Comparison of ENCODE assay signal across 11 mouse cellular contexts in genomic region chr10:86256221-86256620, GRCm38 (mm10). TPM values are rescaled to one million over a fixed set of nuclear protein-coding genes. Genes with fewer than 3 reads are reported as not detected.
DNase-seq lines count a peak whose midpoint lies in the region; ATAC-seq and TF ChIP-seq lines count a peak whose summit lies in the region.
"Had no signal": no experiment of that assay in that cellular context is flagged by ENCODE, and none has a peak within 500 bp of the region (broad histone marks: within the 10 kb centered on the region; RNA-seq: fewer than 3 reads in every experiment).

No protein-coding gene starts in this region.

- no peak for TF ChIP-seq EP300 in stomach, postnatal 0 days (optimal IDR thresholded peaks at IDR 0.05)

- 51% methylated on average over 4 of the region's 4 CpGs for WGBS in hindbrain, embryonic 10.5 days
- WGBS in hindbrain, embryonic 13.5 days = 52% methylated on average over 4 of the region's 4 CpGs
- WGBS in embryonic facial prominence, embryonic 10.5 days = 60% methylated on average over 4 of the region's 4 CpGs
- WGBS in stomach, postnatal 0 days = 53% methylated on average over 4 of the region's 4 CpGs

- no peak overlapping the region for H3K9ac ChIP-seq in hindbrain, embryonic 13.5 days
- no peak overlapping the region for H3K9ac ChIP-seq in stomach, postnatal 0 days (ENCODE audit: low read length)

- intact Hi-C loops in left cerebral cortex, postnatal 14 days (cut with DNase I) = no loop called here

- DNase-seq in hindbrain, embryonic 10.5 days (ENCODE audit: low spot score) = peak; percentile 5
- DNase-seq in embryonic facial prominence, embryonic 10.5 days (ENCODE audit: low spot score) = peak; percentile 32
- peak; percentile 73 to 86 for DNase-seq in left cerebral cortex, postnatal 14 days (ENCODE audit: low spot score in 2 of 2)
- DNase-seq in right cerebral cortex, postnatal 14 days = peak; percentile 65
- no peak for DNase-seq in B cell, adult 2 months
- no peak for DNase-seq in kidney, adult 11 months
- DNase-seq in stomach, postnatal 0 days (ENCODE audit: low spot score) = no peak
- DNase-seq: adrenal gland, adult 2 months; thymus, adult 18-20 months had no signal

- 0 out of 2 replicates have a peak, but pooled peaks cover 4% of the 10 kb centered on the region for H3K4me1 ChIP-seq in hindbrain, embryonic 10.5 days (replicated peaks)
- H3K4me1 ChIP-seq in hindbrain, embryonic 13.5 days (replicated peaks) = peaks cover 4% of the 10 kb centered on the region
- H3K4me1 ChIP-seq in embryonic facial prominence, embryonic 10.5 days = 0 out of 2 replicates have a peak, but pooled peaks cover 3% of the 10 kb centered on the region
- H3K4me1 ChIP-seq in stomach, postnatal 0 days (replicated peaks; ENCODE audit: control insufficient read depth, insufficient read depth) = no peaks in the 10 kb centered on the region

- no peaks in the 10 kb centered on the region for H3K27me3 ChIP-seq in hindbrain, embryonic 10.5 days (ENCODE audit: insufficient read depth, poor library complexity, severe bottlenecking)
- no peaks in the 10 kb centered on the region for H3K27me3 ChIP-seq in hindbrain, embryonic 13.5 days
- H3K27me3 ChIP-seq in embryonic facial prominence, embryonic 10.5 days (replicated peaks; ENCODE audit: low read depth, poor library complexity, severe bottlenecking) = no peaks in the 10 kb centered on the region
- H3K27me3 ChIP-seq in stomach, postnatal 0 days (ENCODE audit: control insufficient read depth, insufficient read depth, low read length) = no peaks in the 10 kb centered on the region
- H3K27me3 ChIP-seq: CH12.LX had no signal

- no peak for ATAC-seq in hindbrain, embryonic 13.5 days (ENCODE audit: low FRiP score)
- ATAC-seq in stomach, postnatal 0 days (ENCODE audit: low FRiP score, low TSS enrichment) = no peak

- no peaks in the 10 kb centered on the region for H3K9me3 ChIP-seq in hindbrain, embryonic 10.5 days
- no peaks in the 10 kb centered on the region for H3K9me3 ChIP-seq in hindbrain, embryonic 13.5 days
- H3K9me3 ChIP-seq in embryonic facial prominence, embryonic 10.5 days = 0 out of 2 replicates have a peak, but pooled peaks cover 3% of the 10 kb centered on the region
- no peaks in the 10 kb centered on the region for H3K9me3 ChIP-seq in stomach, postnatal 0 days (ENCODE audit: control insufficient read depth, low read length)

- no peak for TF ChIP-seq CTCF in stomach, postnatal 0 days (IDR thresholded peaks at IDR 0.05; ENCODE audit: low read depth)

- no peak overlapping the region for H3K4me3 ChIP-seq in hindbrain, embryonic 10.5 days
- H3K4me3 ChIP-seq in hindbrain, embryonic 13.5 days = no peak overlapping the region
- H3K4me3 ChIP-seq in embryonic facial prominence, embryonic 10.5 days = no peak overlapping the region
- no peak overlapping the region for H3K4me3 ChIP-seq in stomach, postnatal 0 days (ENCODE audit: low read depth, low read length)

- H3K27ac ChIP-seq in hindbrain, embryonic 10.5 days = no peak overlapping the region
- no peak overlapping the region for H3K27ac ChIP-seq in hindbrain, embryonic 13.5 days
- H3K27ac ChIP-seq in embryonic facial prominence, embryonic 10.5 days (replicated peaks) = no peak overlapping the region
- no peak overlapping the region for H3K27ac ChIP-seq in stomach, postnatal 0 days (replicated peaks)

- no peaks in the 10 kb centered on the region for H3K36me3 ChIP-seq in hindbrain, embryonic 10.5 days
- H3K36me3 ChIP-seq in hindbrain, embryonic 13.5 days = no peaks in the 10 kb centered on the region
- H3K36me3 ChIP-seq in embryonic facial prominence, embryonic 10.5 days (replicated peaks) = no peaks in the 10 kb centered on the region
- no peaks in the 10 kb centered on the region for H3K36me3 ChIP-seq in stomach, postnatal 0 days (ENCODE audit: control insufficient read depth, insufficient read depth, low read length)

- no peak overlapping the region for H3K4me2 ChIP-seq in hindbrain, embryonic 13.5 days
- H3K4me2 ChIP-seq in stomach, postnatal 0 days (replicated peaks; ENCODE audit: low read depth) = no peak overlapping the region

RNA-seq across cellular contexts. Expression of gene Timp3, which starts 44.0 kb away (rescaled TPM):
- polyA plus RNA-seq in hindbrain, embryonic 10.5 days (2016; fragmentation: Nextera tagmentation; extraction: Ambion mirVana) = 24.8 and 31.4 TPM in 2 replicates
- 32.3 and 37.1 TPM in 2 replicates for polyA plus RNA-seq in hindbrain, embryonic 13.5 days (2015; fragmentation: Nextera tagmentation; extraction: Ambion mirVana)
- 29.4 and 36.3 TPM in 2 replicates for polyA plus RNA-seq in embryonic facial prominence, embryonic 10.5 days (2016; fragmentation: Nextera tagmentation; extraction: Ambion mirVana)
- total RNA-seq in left cerebral cortex, postnatal 14 days (2021) = 10 to 100 TPM; 49.1 to 51.5 TPM
- 33.0 and 33.9 TPM in 2 replicates for polyA plus RNA-seq in stomach, postnatal 0 days (2015; fragmentation: Nextera tagmentation; extraction: Ambion mirVana)

Comparison
In these comparisons a context has a peak if more than half of its experiments do, and no peak if none do; other contexts are left out.
1. DNase-seq: peak in hindbrain, embryonic 10.5 days (single experiment), embryonic facial prominence, embryonic 10.5 days (single experiment), left cerebral cortex, postnatal 14 days (2 of 2) and right cerebral cortex, postnatal 14 days (single experiment); none in B cell, adult 2 months (0 of 2), kidney, adult 11 months (single experiment) and stomach, postnatal 0 days (single experiment).